Mouse (Mus musculus) hindlimb bud, embryonic 11.5 days (tissue): Measurements from ENCODE around the gene Ugt1a9.

Experiments
- DNase-seq: peaks from one replicate; pipeline ENCODE4 v3.0.0-alpha.2; 2012; ENCODE audit warnings: low read depth, low spot score; ENCODE audit errors: extremely low spot score

Ugt1a9 gene

GRCm38 (mm10) chr1:88234646-88235045, 164.0 kb downstream of the Ugt1a9 start:
- no peak for DNase-seq

- DNase-seq, result no peak
Measured at GRCm38 (mm10) chr1:88235046-88235893, 164.7 kb downstream of the Ugt1a9 start.

GRCm38 (mm10) chr1:88235894-88236415, 165.4 kb downstream of the Ugt1a9 start:
- DNase-seq, result no peak

- DNase-seq, result no peak
Measured at GRCm38 (mm10) chr1:88237311-88237710, 166.7 kb downstream of the Ugt1a9 start.

GRCm38 (mm10) chr1:88238771-88239170, 168.2 kb downstream of the Ugt1a9 start:
- DNase-seq, result no peak

GRCm38 (mm10) chr1:88240072-88240471, 169.5 kb downstream of the Ugt1a9 start:
- DNase-seq, result no peak

- no peak for DNase-seq
Measured at GRCm38 (mm10) chr1:88240579-88240978, 170.0 kb downstream of the Ugt1a9 start.

- DNase-seq, result no peak
Measured at GRCm38 (mm10) chr1:88243861-88244260, 173.3 kb downstream of the Ugt1a9 start.

GRCm38 (mm10) chr1:88245881-88246280, 175.3 kb downstream of the Ugt1a9 start:
- no peak for DNase-seq

GRCm38 (mm10) chr1:88246386-88246785, 175.8 kb downstream of the Ugt1a9 start:
- DNase-seq, result no peak

- DNase-seq, result no peak
Measured at GRCm38 (mm10) chr1:88247660-88248059, 177.1 kb downstream of the Ugt1a9 start.

GRCm38 (mm10) chr1:88248658-88249057, 178.1 kb downstream of the Ugt1a9 start:
- DNase-seq, result no peak

GRCm38 (mm10) chr1:88249596-88249995, 179.0 kb downstream of the Ugt1a9 start:
- no peak for DNase-seq

- no peak for DNase-seq
Measured at GRCm38 (mm10) chr1:88250023-88250422, 179.4 kb downstream of the Ugt1a9 start.

- DNase-seq, result no peak
Measured at GRCm38 (mm10) chr1:88253106-88253505, 182.5 kb downstream of the Ugt1a9 start.

GRCm38 (mm10) chr1:88253540-88253939, 182.9 kb downstream of the Ugt1a9 start:
- no peak for DNase-seq

- DNase-seq, result no peak
Measured at GRCm38 (mm10) chr1:88254793-88255465, 184.3 kb downstream of the Ugt1a9 start.

- no peak for DNase-seq
Measured at GRCm38 (mm10) chr1:88255466-88255857, 184.9 kb downstream of the Ugt1a9 start.

GRCm38 (mm10) chr1:88255989-88256754, 185.6 kb downstream of the Ugt1a9 start:
- DNase-seq, result no peak

- DNase-seq, result no peak
Measured at GRCm38 (mm10) chr1:88256886-88257663, 186.5 kb downstream of the Ugt1a9 start.
